Mouse (Mus musculus): Measurements from ENCODE around the gene Apeh. TPM values are rescaled to one million over a fixed set of nuclear protein-coding genes. Genes with fewer than 3 reads are reported as not detected.

Apeh gene
- polyA plus RNA-seq, 2 experiments = 150 to 153 TPM

DNA sequence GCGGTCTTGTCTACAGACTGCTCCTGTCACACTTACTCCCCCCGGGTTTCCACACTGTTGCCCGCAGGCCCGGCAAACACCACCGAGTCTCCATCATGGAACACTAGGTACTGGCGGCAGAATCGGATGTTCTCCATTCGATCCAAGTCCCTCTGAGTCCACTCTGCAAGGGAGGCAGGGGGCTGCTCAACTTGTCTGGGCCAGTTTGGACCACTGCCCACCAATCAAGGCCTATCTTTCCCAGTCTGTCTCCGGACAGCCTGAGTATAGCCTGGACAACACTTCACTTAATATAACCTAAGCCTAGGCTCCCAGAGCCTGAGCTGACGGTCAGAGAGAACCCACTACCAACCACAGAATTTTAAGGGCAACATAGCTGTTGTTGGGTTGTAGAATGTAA, 820 bp downstream of the Apeh start:
- Histone ChIP-seq H3K4me2 (ENCODE audit: low read depth) (peak overlapping the region; percentile 93), H3K36me3 (replicated peaks; ENCODE audit: control insufficient read depth, insufficient read depth, low read depth) (peaks cover 44% of the 10 kb centered on the region), H3K4me3 (ENCODE audit: insufficient read depth in 1 of 2, low read depth in 2 of 2, low read length in 2 of 2) (peak overlapping the region; percentile 80 to 95), H3K27ac (peak overlapping the region; percentile 82), H3K9ac (replicated peaks) (peak overlapping the region; percentile 93), H3K4me1 (replicated peaks; ENCODE audit: control insufficient read depth in 2 of 2, insufficient read depth in 2 of 2, low read length in 1 of 2) (peaks cover 25% of the 10 kb centered on the region in 2 experiments), H3K27me3 (ENCODE audit: control insufficient read depth, insufficient read depth, low read length) (no peaks in the 10 kb centered on the region), H3K9me3 (ENCODE audit: control insufficient read depth, low read length) (no peaks in the 10 kb centered on the region)
- 56% methylated on average over 10 of the region's 10 CpGs for WGBS (ENCODE audit: insufficient replicate concordance)
- ATAC-seq (ENCODE audit: insufficient read depth) (no peak), DNase-seq (ENCODE audit: low read depth in 3 of 3, low spot score in 3 of 3) (no peak)
- TF ChIP-seq EP300 (IDR thresholded peaks at IDR 0.05; ENCODE audit: low read depth) = no peak
- TF ChIP-seq CTCF (IDR thresholded peaks at IDR 0.05; ENCODE audit: low read depth) = no peak

DNA sequence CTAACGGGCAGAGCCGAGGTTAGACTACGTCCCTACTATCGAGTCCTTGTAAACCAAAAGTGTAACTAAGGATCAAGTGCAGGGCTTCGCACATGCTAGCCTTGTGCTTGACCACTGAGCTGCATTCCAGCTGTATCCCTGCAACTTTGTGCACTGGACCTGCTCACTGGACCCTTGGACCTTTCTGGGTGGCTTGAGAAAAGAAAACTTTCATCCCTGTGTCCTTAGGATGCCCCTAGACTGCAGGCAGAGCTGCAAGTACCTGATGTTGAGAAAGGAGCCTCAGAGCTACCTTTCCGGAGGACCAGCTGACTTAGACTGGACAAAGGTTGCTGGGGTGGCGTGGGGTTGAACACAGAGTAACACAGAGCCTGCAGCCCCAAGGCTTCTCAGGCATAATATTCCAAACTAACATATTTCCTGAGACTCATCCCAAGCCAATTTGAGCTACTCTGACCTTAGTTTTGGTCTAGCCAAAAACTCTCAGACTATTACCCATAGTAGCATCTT, 3.7 kb downstream of the Apeh start:
- no peak overlapping the region for H3K4me2 ChIP-seq (ENCODE audit: low read depth)
- DNase-seq (ENCODE audit: low read depth in 3 of 3, low spot score in 3 of 3) (no peak), ATAC-seq (ENCODE audit: insufficient read depth) (no peak)
- no peaks in the 10 kb centered on the region for H3K27me3 ChIP-seq (ENCODE audit: control insufficient read depth, insufficient read depth, low read length)
- no peak overlapping the region for H3K27ac ChIP-seq
- H3K4me1 ChIP-seq (replicated peaks; ENCODE audit: control insufficient read depth in 2 of 2, insufficient read depth in 2 of 2, low read length in 1 of 2) = peaks cover 2 to 7% of the 10 kb centered on the region in 2 experiments
- no peak overlapping the region for H3K9ac ChIP-seq (replicated peaks)
- no peaks in the 10 kb centered on the region for H3K9me3 ChIP-seq (ENCODE audit: control insufficient read depth, low read length)
- H3K36me3 ChIP-seq (replicated peaks; ENCODE audit: control insufficient read depth, insufficient read depth, low read depth) = peaks cover 74% of the 10 kb centered on the region
- TF ChIP-seq CTCF (IDR thresholded peaks at IDR 0.05; ENCODE audit: low read depth) = no peak
- TF ChIP-seq EP300 (IDR thresholded peaks at IDR 0.05; ENCODE audit: low read depth) = no peak
- no peak overlapping the region for H3K4me3 ChIP-seq (ENCODE audit: insufficient read depth in 1 of 2, low read depth in 2 of 2, low read length in 2 of 2)
- 96% methylated on average over 7 of the region's 7 CpGs for WGBS (ENCODE audit: insufficient replicate concordance)

DNA sequence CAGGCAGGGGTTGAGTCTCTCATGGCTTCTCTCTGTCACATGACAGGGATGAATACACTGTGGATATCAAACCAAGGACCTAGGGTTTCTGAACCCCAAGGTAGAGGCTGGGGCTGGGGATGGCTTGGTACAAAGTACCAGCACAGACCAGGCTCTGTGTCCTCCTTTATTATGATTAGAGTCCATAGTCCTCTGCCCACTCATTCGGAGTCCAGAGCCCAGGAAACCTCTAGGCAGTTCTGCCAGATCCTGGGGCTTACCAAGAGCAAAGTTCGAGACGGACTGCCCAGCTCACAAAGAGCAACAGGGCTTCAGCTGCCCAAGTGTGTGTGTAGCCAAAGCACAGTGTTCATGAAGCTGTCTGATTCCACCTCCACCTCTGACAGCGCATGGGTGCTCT, 9.1 kb downstream of the Apeh start:
- Histone ChIP-seq H3K9me3 (ENCODE audit: control insufficient read depth, low read length) (no peaks in the 10 kb centered on the region), H3K4me2 (ENCODE audit: low read depth) (peak overlapping the region; percentile 96), H3K27me3 (ENCODE audit: control insufficient read depth, insufficient read depth, low read length) (no peaks in the 10 kb centered on the region), H3K9ac (replicated peaks) (peak overlapping the region; percentile 65), H3K4me3 (ENCODE audit: insufficient read depth in 1 of 2, low read depth in 2 of 2, low read length in 2 of 2) (no peak overlapping the region), H3K27ac (peak overlapping the region; percentile 100), H3K4me1 (replicated peaks; ENCODE audit: control insufficient read depth in 2 of 2, insufficient read depth in 2 of 2, low read length in 1 of 2) (peaks cover 52 to 61% of the 10 kb centered on the region in 2 experiments), H3K36me3 (replicated peaks; ENCODE audit: control insufficient read depth, insufficient read depth, low read depth) (peaks cover 69% of the 10 kb centered on the region)
- WGBS (ENCODE audit: insufficient replicate concordance) = 87% methylated on average over 4 of the region's 4 CpGs
- ATAC-seq (ENCODE audit: insufficient read depth) (no peak), DNase-seq (ENCODE audit: low read depth in 3 of 3, low spot score in 3 of 3) (no peak)
- no peak for TF ChIP-seq EP300 (IDR thresholded peaks at IDR 0.05; ENCODE audit: low read depth)
- TF ChIP-seq CTCF (IDR thresholded peaks at IDR 0.05; ENCODE audit: low read depth) = no peak

DNA sequence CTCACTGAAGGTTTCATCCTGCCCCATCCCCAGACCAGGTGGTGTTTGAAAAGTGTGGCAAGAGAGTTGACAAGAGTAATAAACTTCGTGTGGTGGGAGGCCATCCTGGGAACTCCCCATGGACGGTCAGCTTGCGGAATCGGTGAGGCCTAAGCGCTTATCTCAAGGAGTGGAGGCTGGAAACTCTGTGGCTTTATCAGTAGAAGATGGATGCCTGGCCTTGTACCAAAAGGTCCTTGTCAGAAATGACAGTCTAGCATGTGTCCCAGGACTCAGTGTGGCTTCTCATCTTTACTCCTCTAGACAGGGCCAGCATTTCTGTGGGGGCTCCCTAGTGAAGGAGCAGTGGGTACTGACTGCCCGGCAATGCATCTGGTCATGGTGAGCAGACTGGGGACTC, 10.8 kb downstream of the Apeh start:
- no peaks in the 10 kb centered on the region for H3K9me3 ChIP-seq (ENCODE audit: control insufficient read depth, low read length)
- peak overlapping the region in 1 of 2 experiments; percentile 36; a peak in 2 of 4 replicates for H3K4me3 ChIP-seq (ENCODE audit: insufficient read depth in 1 of 2, low read depth in 2 of 2, low read length in 2 of 2)
- TF ChIP-seq CTCF (IDR thresholded peaks at IDR 0.05; ENCODE audit: low read depth) (no peak), EP300 (IDR thresholded peaks at IDR 0.05; ENCODE audit: low read depth) (no peak)
- H3K36me3 ChIP-seq (replicated peaks; ENCODE audit: control insufficient read depth, insufficient read depth, low read depth) = peaks cover 52% of the 10 kb centered on the region
- peak overlapping the region; percentile 100 for H3K27ac ChIP-seq
- H3K27me3 ChIP-seq (ENCODE audit: control insufficient read depth, insufficient read depth, low read length) = no peaks in the 10 kb centered on the region
- ATAC-seq (ENCODE audit: insufficient read depth) (no peak), DNase-seq (ENCODE audit: low read depth in 3 of 3, low spot score in 3 of 3) (no peak)
- H3K4me1 ChIP-seq (replicated peaks; ENCODE audit: control insufficient read depth in 2 of 2, insufficient read depth in 2 of 2, low read length in 1 of 2) = peaks cover 52 to 68% of the 10 kb centered on the region in 2 experiments
- 35% methylated on average over 6 of the region's 6 CpGs for WGBS (ENCODE audit: insufficient replicate concordance)
- peak overlapping the region; percentile 96 for H3K4me2 ChIP-seq (ENCODE audit: low read depth)
- H3K9ac ChIP-seq (replicated peaks) = peak overlapping the region; percentile 65

DNA sequence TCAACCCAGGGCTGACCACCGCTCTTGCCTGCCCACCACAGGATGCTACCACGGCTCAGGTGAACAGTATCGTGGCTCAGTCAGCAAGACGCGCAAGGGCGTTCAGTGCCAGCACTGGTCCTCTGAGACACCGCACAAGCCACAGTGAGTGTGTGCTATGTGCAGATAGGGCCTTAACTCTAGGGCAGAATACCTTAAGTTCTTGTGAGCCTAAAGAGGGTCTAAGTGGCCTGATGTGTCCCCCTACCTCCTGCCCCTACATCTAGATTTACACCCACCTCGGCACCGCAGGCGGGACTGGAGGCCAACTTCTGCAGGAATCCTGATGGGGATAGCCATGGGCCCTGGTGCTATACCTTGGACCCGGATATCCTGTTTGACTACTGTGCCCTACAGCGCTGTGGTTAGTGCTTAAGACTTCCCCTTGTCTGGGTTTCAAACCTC, 11.4 kb downstream of the Apeh start, which contains the start of gene Rnf123:
Gene Rnf123 (minus strand): TSS at position 359 of the 444 bp plus-strand sequence.
- no peak for DNase-seq (ENCODE audit: low read depth in 3 of 3, low spot score in 3 of 3)

More for the DNA sequence above, 11.4 kb downstream of the Apeh start, which contains the start of gene Rnf123:
- Histone ChIP-seq H3K9me3 (ENCODE audit: control insufficient read depth, low read length) (no peaks in the 10 kb centered on the region), H3K4me2 (ENCODE audit: low read depth) (peak within 1 kb of the TSS; percentile 96), H3K36me3 (replicated peaks; ENCODE audit: control insufficient read depth, insufficient read depth, low read depth) (peaks cover 47% of the 10 kb centered on the region), H3K4me3 (ENCODE audit: insufficient read depth in 1 of 2, low read depth in 2 of 2, low read length in 2 of 2) (peak within 1 kb of the TSS; percentile 6 to 36), H3K9ac (replicated peaks) (peak within 1 kb of the TSS; percentile 65), H3K4me1 (replicated peaks; ENCODE audit: control insufficient read depth in 2 of 2, insufficient read depth in 2 of 2, low read length in 1 of 2) (peaks cover 52 to 72% of the 10 kb centered on the region in 2 experiments), H3K27ac (peak within 1 kb of the TSS; percentile 100), H3K27me3 (ENCODE audit: control insufficient read depth, insufficient read depth, low read length) (no peaks in the 10 kb centered on the region)
- 15% methylated on average over 12 of the region's 12 CpGs for whole genome bisulfite sequencing (ENCODE audit: insufficient replicate concordance)
- peak; percentile 13; the same call in 1 of the 2 replicates for ATAC-seq (ENCODE audit: insufficient read depth)
- TF ChIP-seq CTCF (IDR thresholded peaks at IDR 0.05; ENCODE audit: low read depth) (no peak), EP300 (IDR thresholded peaks at IDR 0.05; ENCODE audit: low read depth) (peak; percentile 41; the same call in 1 of the 2 replicates)

Measured in liver, embryonic 14.5 days (tissue).